Mouse (Mus musculus) adrenal gland, postnatal 36 days (tissue): ENCODE measurements at regions not wholly inside any gene's neighbourhood (a gene's known extent, or its start where the extent isn't known, plus 50 kb on each side); places are given as distances from the start of the nearest gene placed in this dataset.

Experiments used
- DNase-seq, 2 experiments: peaks; one replicate each; pipeline ENCODE4 v3.0.0; 2021; ENCODE audit warnings: mixed read lengths in 1 of 2

DNA sequence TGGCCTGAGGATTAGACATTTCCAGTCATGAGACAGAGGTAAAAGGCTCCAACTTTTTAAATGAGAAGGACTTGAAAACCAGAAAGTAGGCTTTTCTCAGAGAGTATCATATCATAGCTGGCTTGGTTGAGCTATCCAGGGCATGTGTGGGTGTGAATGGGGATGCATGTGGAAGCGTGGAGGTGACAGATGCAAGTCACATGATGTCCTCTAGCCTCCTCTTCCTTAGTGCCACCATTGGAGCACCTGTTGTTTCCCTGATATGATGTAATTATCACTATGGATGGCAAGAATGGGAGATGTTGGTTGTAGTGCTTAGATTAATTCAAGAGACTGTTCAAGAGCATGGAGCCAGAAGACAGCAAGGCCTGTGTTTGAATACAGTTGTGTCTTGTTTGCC is 510.0 kb downstream of the Ccdc171 start:
- DNase-seq: no peak

DNA sequence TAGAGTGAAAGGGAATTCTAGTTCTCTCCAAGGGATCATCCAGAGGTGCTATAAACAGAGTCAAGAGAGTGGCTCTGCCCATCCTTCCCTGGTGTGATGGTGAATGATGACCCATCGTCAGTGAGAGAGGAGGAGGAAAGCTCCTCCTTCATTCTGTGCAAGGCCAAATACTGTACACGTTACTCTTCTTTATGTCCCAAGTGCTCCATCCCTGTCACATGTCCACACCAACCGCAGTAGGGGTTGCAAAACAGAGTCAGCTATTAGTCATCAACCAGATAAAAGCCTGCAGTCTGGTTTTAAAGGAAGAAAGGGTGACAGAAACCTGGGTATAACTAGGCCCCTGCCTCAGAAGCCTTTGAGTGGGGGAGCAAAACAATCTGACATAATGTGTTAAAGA is 512.2 kb downstream of the Ccdc171 start:
- peak; percentile 42 to 70 for DNase-seq

DNA sequence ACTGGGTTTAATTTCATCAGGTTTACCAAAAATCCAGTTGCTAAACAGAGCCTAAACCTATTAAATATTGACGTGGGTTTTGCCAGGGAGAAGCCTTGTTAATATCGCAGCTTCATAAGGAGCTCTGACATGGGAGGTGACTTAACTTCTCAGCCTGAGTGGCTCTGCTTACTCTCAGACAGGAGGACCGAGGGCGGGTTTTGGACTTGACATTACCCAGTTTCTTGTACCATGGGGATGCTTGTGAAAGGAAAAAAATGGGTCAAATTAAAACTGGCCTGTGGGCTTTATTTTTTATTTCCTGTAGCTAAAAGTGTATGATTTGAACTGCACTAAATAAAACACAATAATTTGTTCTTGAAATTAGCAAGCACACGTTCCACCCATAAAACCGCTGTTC is 524.9 kb downstream of the Ccdc171 start:
- DNase-seq: no peak

DNA sequence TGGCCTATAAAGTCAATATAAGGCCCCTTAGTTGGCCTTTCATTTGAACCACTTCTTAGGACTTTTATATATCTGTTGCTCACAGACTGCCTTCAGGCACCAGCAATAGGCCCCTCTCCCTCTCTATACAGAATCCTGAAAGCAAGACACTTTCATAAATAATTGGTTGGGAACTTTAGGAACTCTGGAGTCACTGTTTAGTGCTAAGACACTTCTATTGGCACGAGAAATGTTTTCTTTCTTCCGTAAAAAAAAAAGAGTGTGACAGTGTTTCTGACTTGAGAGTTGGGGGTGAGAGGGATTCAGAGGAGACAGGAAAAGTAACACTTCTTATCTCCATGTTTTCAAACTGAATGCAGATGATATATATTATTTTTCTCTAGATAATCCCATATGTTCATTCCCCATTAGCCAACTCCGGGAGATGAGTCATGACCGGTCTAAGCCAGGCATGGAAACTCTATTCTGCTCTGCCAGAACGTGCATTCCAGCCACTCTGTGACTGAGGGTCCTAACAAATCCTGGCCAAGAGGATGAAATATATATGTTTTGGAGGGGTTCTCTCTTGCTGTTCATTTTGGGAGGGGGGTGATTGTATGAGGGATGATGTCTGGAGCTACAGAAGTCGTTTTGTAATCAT is 531.6 kb downstream of the Ccdc171 start:
- DNase-seq: no peak

DNA sequence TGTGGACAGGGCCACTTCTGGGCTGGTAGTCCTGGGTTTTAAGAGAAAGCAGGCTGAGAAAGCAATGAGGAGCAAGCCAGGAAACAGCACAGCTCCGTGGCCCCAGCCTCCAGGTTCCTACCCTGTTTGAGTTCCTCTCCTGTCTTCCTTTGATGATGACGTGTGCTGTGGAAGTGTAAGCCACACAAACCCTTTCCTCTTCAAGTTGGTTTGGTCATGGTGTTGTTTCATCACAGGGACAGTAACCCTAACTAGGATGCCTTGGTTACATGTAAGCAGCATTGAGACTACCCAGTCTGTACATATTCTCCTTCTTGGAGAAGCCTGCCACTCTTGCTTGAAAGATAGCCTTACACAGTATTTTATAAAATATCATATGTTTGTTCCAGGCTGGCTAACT is 534.8 kb downstream of the Ccdc171 start:
- no peak for DNase-seq

DNA sequence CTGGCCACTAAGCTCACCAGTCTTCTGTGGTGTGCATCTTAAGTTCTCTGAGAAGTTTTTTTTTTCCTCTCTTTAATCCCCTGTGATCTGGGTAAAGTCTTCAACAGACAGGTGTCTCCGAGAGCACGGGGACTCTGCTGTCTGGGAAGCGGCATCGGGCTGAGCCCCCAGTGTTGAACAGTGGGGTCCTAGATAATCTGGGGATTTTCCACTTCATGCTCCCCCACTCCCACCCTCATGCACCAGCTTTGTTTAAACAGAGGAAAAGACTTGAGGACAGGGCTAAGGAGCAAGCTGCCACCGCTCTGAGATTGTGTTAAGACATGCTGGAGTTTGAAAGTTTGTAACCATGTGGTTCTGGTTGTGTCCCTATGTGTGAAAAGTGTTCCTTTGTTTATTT is 538.4 kb downstream of the Ccdc171 start:
- no peak for DNase-seq

DNA sequence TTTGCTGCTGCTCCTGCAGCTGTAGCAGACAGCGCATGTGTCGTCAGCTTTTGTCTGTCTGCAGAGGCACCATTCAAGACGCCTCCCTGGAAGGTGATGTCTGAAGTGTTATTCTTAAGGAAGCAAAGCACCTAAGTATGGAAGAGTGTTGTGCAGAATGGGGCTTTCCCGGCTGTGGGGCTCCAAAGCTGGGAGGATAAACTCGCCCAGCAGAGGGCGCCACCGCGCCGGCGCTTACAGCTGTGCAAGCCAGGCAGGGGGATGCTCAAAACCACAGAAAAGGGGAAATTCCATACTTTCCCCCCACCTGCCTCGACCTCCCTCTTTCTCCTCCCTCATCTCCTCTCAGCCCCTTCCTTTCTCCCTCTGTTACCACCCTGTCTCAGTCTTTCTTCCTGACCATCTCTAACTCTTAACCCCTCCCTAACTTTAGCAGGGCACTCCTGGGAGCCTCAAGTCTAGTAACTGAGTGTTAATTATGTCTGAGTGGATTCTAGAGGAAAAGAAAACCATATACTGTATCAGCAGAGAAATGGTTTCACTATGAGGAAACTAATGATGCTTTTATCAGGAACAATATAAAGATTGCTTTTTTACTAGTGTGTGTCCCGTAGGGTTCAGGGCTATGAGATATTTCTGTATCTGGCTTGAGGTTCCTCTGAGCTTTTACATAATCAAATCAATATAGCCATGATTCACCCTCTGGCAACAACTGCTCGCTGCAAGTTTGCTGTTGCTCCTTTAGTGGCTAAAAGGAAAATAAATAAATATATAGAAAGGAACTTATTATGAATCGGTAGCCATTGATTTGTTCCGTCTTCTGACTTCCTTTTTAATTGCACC is 539.5 kb downstream of the Ccdc171 start:
- DNase-seq: peak; percentile 81 to 90

DNA sequence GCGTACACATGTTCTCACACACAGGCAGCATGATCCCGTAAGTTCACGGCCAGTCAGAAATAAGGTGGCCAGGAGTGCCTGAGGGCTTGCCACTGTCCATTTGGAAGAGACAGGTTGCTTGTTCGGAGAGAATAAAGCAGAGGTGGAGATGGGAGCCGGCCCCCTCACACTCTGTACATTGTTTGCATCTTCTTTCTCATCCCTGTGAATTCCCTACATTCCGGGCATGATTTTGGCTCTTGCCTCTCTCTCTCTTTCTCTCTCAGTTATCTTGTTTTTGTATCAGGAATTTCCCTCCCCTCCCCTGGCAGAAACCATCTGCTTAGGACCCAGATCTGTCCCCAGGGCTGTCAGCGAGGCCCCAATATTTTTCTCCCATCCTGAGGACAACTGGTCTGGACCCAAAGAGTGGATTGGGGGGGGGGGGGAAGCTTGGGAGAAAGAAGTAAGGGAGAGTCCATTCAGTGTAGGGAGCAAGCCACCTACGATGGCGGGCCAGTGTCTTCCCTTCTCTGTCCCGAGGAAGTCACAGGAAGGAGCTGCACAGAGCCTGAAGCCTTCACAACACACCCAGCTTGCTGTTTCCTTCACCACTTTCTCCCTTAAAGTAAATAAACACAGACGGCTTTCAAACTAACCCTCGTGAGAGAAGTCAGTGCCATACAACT is 540.2 kb downstream of the Ccdc171 start:
- no peak for DNase-seq

DNA sequence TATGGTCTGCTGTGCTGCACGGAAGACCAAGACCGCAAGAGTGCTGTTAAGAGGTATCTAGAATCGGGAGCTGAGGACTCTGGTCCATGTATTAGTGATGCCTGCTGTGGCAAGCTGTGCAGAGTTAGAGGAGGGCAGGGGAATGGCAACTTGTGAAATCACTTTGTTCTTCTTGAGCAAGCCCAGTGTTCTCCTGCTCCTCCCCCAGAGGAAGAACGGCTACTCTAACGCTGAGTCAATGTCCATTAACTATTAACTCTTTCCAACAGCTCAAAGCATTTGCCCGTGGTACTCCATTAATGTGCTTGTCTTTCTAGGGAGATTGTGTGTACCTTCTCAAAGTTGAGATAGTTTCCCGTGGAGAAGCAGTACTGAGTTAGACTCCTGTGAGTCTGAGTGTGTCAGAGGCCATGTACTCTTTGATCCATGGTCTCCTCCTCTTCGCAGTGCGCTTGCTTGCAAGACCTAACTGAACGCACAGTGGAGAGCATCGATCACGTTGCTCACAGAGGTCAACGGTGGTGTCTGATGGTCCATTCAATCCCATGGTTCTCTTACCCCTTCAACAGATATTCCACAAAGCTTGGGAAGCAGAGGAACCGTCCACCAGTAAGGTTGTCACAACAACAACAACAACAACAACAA is 542.7 kb downstream of the Ccdc171 start:
- no peak for DNase-seq

DNA sequence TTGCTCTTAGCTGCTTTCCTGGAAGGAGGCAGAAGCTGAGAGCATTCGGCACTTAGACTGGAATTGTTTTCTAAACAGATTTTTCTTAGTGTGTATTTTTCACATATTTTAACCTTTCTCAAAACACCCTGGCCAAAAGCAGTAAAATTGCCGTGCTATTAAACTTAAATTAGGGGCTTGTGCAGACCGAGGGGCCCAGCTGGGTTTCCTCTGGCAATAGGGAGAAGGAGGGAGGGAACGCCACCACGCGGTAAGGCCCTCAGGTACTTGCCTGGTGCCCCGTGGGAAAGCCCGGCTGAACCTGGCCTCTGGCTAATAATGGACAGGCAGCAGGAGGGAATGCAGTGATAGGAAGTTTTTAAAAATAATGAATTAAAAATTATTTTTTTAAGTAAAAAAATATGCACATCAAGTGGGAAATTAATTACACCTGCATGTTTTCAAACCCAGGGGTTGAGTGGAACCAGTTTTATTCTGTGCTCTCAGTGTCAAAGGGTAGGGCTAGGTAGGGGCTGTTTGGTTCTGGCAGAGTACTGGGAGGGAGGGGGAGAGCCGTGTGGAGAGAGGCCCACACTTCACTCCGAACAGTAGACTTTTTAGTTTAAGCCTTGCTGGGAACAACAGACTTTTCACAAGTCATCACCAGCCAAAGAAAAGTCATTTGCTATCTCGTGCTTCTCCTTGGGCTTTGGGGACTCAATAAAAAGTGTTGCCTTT is 543.8 kb downstream of the Ccdc171 start:
- no peak for DNase-seq

DNA sequence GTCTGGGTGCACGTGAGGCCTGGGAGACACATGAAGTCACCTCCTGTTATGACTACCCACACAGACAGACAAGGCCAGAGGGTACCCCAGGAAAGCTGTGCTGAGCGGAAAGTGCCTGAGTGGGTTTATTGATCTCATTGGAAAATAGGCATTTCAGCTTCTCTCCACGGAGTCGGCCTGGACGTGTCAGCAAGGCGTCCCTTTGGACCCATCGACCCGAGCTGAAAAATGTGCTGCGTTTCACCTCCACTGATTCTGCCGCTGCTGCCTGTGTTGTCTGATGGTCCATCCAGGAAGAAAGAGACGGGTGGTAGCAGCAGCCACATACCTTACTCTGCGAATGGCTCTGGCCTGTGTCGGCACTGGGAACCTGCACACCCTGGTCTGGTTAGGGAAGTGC is 544.3 kb downstream of the Ccdc171 start:
- no peak for DNase-seq

DNA sequence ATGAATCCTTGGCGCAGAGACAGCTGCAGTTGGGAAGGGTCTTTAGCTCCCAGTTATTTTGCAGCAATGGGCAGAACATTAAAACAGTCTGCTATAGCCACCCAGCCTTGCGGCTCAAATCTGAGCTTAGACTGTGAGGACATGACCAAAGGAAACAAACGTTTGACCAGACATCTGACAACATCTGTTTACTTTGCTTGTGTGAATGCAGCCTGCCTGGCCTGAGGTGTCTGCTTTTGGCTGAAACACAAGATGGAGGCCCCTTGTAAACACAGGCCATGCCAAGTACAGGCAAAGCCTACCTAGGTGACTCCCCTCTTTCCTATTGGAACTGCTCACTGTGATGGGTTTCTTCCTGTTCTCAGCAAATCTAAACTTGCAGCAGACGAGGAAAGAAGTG is 544.7 kb downstream of the Ccdc171 start:
- no peak for DNase-seq

DNA sequence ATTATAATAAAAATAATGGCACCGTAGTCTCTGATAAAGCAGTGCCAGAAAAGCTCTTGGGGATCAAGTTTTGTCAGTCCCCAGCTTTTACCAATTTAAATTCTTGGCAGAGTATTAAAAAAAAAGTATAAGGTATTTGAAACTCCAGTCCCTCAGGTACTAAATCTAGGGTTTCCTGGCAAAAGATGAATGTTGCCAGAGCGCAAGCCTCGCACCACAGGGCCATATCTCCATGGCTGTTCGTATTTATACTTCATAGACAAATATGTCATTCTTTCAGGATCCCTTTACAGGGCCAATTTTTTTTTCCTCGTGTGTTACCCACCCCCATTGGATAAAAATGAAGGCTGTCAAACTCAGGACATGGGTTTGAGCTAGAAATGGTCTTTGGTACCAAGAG is 546.8 kb downstream of the Ccdc171 start:
- DNase-seq: no peak

DNA sequence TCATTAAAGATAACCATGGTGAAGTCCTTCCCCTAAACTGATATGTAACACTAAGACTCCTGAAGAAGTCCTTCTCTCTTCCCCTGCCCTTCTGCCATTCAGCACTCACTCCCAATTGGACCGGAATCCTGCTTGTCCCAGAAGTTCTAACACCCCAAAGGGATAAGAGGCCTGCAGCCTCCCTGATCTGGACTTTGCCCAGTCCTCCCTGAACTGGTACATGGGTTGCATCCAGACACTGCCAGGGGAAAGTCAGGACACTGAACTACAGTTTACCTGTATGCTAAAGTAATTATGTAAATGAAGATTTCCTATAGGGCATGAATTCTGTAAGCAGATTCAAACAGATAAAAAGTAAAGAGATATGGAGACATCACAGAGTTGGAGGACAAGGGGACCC is 551.2 kb downstream of the Ccdc171 start:
- no peak for DNase-seq

DNA sequence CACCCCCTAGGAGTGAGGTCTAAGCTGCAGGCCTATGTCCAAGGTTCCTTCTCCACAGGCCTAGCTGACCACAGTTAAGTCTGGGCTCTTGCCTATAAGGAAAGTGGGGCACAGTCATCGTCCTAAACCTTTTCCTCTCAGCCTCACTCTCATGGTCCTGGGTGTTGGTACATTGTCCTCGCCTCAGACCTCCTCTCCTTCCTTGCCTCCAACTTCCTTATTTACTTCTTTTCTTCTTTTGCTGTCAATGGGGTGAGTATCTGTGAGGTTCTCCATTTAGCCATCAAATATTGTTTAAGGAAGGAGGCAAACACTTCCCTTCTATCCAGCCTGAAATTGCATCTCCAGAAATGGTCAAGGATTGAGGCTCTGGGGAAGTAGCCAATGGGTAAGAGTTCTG is 554.2 kb downstream of the Ccdc171 start:
- DNase-seq: no peak

DNA sequence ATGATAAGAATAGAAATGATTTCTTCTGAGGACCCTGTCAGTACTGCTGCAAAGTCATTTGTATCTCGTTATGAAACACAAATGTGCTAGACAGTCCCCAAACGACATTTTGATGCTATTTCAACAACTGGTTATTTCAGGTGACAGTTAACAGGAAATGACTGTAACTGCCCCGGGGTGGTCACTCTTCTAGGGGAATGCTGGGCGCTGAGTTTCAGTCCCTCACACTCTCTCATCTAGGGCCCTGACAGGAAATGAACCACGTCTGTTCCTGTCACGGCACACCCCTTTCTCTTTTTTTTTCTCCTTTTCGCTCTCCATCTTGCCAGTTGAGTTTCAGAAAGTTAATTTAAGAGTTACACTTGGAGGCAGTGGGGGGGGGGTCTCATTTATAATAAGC is 556.2 kb downstream of the Ccdc171 start:
- DNase-seq: no peak

DNA sequence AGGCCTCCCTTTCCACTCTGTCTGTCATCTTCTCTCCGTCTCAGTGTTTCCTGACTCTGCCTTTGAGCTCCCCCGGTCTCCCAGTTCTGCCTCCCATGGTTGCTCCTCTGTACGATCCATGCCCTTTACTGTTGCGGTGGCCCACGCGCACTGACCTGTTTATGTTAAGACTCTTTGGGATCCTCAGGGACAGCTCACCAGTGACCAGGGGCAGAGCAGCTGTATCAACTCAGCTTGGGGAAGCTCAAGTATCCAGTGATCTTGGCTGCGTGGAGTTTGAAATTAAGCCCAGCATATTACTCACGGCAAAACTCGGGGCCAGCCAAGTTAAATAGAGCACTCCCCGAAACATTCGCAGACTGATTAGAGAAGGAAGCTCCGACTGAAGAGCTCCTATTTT is 562.8 kb downstream of the Ccdc171 start:
- DNase-seq: peak in 1 of 2 experiments; percentile 15

DNA sequence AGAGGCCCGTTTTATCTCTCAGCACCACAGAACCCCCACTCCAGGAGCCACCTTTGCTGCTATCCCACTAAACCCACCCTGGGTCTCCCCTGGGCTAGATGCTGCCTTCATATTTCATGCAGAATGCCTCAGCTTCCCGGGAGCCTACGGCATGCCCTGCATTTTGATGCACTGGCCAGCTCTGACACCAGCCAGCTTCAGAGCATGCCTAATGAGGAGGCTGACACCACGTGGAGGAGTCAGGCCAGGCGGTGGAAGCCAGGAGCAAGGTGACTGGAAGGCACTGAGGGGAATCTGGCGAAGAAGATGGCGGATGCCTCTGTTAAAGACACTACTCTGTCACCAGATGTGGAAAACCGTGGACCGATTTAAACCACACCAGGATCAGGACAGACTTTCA is 567.2 kb downstream of the Ccdc171 start:
- no peak for DNase-seq

DNA sequence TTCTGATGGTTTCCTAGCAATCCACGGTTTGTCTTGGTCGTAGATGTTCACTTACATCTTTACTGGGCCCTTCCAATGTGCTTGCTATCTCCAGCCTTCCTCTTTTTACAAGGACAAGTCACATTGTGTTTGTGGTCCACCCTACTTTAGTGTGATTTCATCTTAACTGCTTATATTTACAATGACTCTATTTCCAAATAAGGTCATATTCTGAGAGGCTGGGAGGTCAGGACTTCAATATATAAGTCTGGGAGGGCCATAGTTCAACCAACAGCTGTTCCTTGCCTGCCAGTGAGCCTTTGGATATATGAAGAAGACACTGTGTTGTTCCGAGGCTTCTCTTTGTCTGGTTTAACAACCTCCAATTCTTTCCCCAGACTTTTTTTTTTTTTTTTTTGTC is 569.9 kb downstream of the Ccdc171 start:
- no peak for DNase-seq

DNA sequence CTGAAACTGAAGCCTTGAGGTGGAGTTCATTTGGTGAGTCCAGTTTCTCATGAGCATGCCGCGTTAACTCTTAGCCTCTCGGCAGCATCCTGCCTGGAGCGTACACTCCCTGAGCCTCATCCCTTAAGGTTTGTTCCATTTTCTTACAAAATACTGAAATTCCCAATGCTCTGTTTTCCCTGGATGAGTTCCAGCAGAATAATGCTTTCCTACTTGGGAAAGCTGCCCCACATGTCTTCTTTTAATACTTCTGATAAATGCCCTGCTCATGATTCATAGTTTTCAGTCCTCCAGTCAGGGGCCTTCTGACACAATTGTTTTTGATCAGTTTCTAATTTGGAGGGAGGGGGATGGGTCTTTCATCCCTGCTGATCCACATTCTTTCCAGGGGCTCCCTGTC is 570.7 kb downstream of the Ccdc171 start:
- DNase-seq: no peak

DNA sequence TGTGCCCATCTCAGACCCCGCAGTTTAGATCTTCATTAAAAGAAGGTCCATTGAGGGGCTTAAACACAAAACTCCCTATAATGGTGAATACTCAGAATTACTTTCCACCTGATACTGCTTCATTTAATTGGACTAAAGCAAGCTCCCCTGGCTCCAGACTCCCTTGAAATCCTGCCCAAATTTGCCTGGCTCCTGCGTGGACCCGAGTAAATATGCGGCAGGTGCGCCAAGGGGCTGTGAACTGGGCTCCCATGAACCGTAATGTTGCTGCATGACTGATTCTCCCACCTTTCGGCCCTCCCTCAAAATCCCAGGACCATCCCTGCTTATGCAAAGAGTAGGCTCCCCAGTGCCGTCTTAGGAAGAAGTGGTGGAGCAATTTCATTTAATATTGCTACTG is 573.7 kb downstream of the Ccdc171 start:
- DNase-seq: no peak

DNA sequence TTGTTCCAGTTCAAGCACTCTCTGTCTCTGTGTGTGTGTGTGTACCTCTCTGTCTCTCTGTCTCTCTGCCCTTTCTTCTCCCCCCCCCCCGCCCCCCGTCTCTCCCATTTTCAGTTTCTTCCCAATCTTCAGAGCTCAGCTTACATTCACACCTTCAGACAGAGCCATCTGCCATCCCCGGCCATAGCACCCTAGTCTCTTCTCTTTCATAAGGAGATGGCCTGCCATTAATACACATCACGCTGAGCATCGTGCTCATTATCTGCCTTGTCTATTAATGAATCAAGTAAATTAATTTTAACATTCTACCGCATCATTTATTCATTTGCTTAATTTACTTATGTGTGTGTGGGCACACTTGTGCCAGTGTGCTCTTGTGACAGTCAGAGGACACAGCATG is 573.2 kb downstream of the Bnc2 start:
- DNase-seq: no peak
